Comparison of ENCODE assay signal across 9 mouse cellular contexts in genomic region chr1:133953261-133953742, GRCm38 (mm10). TPM values are rescaled to one million over a fixed set of nuclear protein-coding genes. Genes with fewer than 3 reads are reported as not detected.
DNase-seq lines count a peak whose midpoint lies in the region; ATAC-seq and TF ChIP-seq lines count a peak whose summit lies in the region.
"Had no signal": no experiment of that assay in that cellular context is flagged by ENCODE, and none has a peak within 500 bp of the region (broad histone marks: within the 10 kb centered on the region; RNA-seq: fewer than 3 reads in every experiment).

No protein-coding gene starts in this region.

- no peak for DNase-seq in hindbrain, embryonic 11.5 days (ENCODE audit: low spot score)
- DNase-seq in G1E (ENCODE audit: low spot score): no peak
- DNase-seq in cerebellum, adult 18-20 months: peak; percentile 74 to 83
- DNase-seq in urinary bladder, postnatal 10 days (ENCODE audit: low spot score): no peak
- no peak for DNase-seq in kidney, adult 9 months
- no peak for DNase-seq in thymus, adult 2 months

- H3K36me3 ChIP-seq in hindbrain, embryonic 15.5 days: no peaks in the 10 kb centered on the region
- no peaks in the 10 kb centered on the region for H3K36me3 ChIP-seq in hindbrain, embryonic 11.5 days (ENCODE audit: control insufficient read depth, insufficient read depth, low read length)
- no peaks in the 10 kb centered on the region for H3K36me3 ChIP-seq in G1E (replicated peaks)
- no peaks in the 10 kb centered on the region for H3K36me3 ChIP-seq in hindbrain, embryonic 16.5 days (ENCODE audit: control insufficient read depth, insufficient read depth, low read length)
- H3K36me3 ChIP-seq in thymus, adult 2 months (ENCODE audit: control insufficient read depth, insufficient read depth, low read length): no peaks in the 10 kb centered on the region
- H3K36me3 ChIP-seq: stomach, embryonic 15.5 days had no signal

- no peaks in the 10 kb centered on the region for H3K9me3 ChIP-seq in hindbrain, embryonic 15.5 days
- H3K9me3 ChIP-seq in hindbrain, embryonic 11.5 days (ENCODE audit: control insufficient read depth, low read length): no peaks in the 10 kb centered on the region
- no peaks in the 10 kb centered on the region for H3K9me3 ChIP-seq in G1E (replicated peaks)
- no peaks in the 10 kb centered on the region for H3K9me3 ChIP-seq in hindbrain, embryonic 16.5 days (ENCODE audit: control insufficient read depth, low read length)
- H3K9me3 ChIP-seq: stomach, embryonic 15.5 days had no signal

- H3K9ac ChIP-seq in hindbrain, embryonic 15.5 days: no peak overlapping the region
- no peak overlapping the region for H3K9ac ChIP-seq in hindbrain, embryonic 11.5 days (ENCODE audit: low read depth, low read length)
- H3K9ac ChIP-seq in hindbrain, embryonic 16.5 days (ENCODE audit: low read depth, low read length): peak overlapping the region; percentile 31; the same call in 1 of the 2 replicates
- H3K9ac ChIP-seq: stomach, embryonic 15.5 days had no signal

- peak overlapping the region; percentile 46 for H3K27ac ChIP-seq in hindbrain, embryonic 15.5 days (replicated peaks)
- H3K27ac ChIP-seq in hindbrain, embryonic 11.5 days (ENCODE audit: low read depth, low read length): no peak overlapping the region
- peak overlapping the region; percentile 59; the same call in 1 of the 2 replicates for H3K27ac ChIP-seq in hindbrain, embryonic 16.5 days (ENCODE audit: low read depth, low read length)
- H3K27ac ChIP-seq in thymus, adult 2 months (ENCODE audit: control insufficient read depth, insufficient read depth, low read length): no peak overlapping the region
- H3K27ac ChIP-seq: stomach, embryonic 15.5 days had no signal

- no peak for ATAC-seq in hindbrain, embryonic 15.5 days (ENCODE audit: low FRiP score, low read depth)
- no peak for ATAC-seq in hindbrain, embryonic 11.5 days (ENCODE audit: low FRiP score)
- no peak for ATAC-seq in G1E (ENCODE audit: extremely low read depth, insufficient number of reproducible peaks, low FRiP score, poor library complexity, severe bottlenecking)
- peak; percentile 50; the same call in 1 of the 2 replicates for ATAC-seq in hindbrain, embryonic 16.5 days

- no peak for TF ChIP-seq POLR2A in thymus, adult 2 months (IDR thresholded peaks at IDR 0.05; ENCODE audit: control insufficient read depth, extremely low read depth, insufficient read depth, low read length, poor library complexity)

- H3K4me3 ChIP-seq in hindbrain, embryonic 15.5 days: no peak overlapping the region
- H3K4me3 ChIP-seq in hindbrain, embryonic 11.5 days (ENCODE audit: low read depth, low read length): no peak overlapping the region
- peak overlapping the region; percentile 56 for H3K4me3 ChIP-seq in G1E (ENCODE audit: low read depth, low read length)
- no peak overlapping the region for H3K4me3 ChIP-seq in hindbrain, embryonic 16.5 days (ENCODE audit: low read length)
- no peak overlapping the region for H3K4me3 ChIP-seq in thymus, adult 2 months (ENCODE audit: control insufficient read depth, insufficient read depth, low read length)
- H3K4me3 ChIP-seq: stomach, embryonic 15.5 days had no signal

- peaks cover 8% of the 10 kb centered on the region for H3K4me1 ChIP-seq in hindbrain, embryonic 15.5 days (replicated peaks)
- no peaks in the 10 kb centered on the region for H3K4me1 ChIP-seq in hindbrain, embryonic 11.5 days (replicated peaks; ENCODE audit: control insufficient read depth, insufficient read depth, low read length)
- peaks cover 89% of the 10 kb centered on the region for H3K4me1 ChIP-seq in G1E (ENCODE audit: insufficient read depth, low read depth, low read length)
- H3K4me1 ChIP-seq in hindbrain, embryonic 16.5 days (ENCODE audit: control insufficient read depth, insufficient read depth, low read depth, low read length): peaks cover 4% of the 10 kb centered on the region; the same call in 1 of the 2 replicates
- no peaks in the 10 kb centered on the region for H3K4me1 ChIP-seq in thymus, adult 2 months (replicated peaks; ENCODE audit: control insufficient read depth, insufficient read depth, low read length)

- no peaks in the 10 kb centered on the region for H3K27me3 ChIP-seq in hindbrain, embryonic 15.5 days
- H3K27me3 ChIP-seq in hindbrain, embryonic 11.5 days (ENCODE audit: control insufficient read depth, insufficient read depth, low read length): no peaks in the 10 kb centered on the region
- no peaks in the 10 kb centered on the region for H3K27me3 ChIP-seq in G1E (ENCODE audit: insufficient read depth, low read length)
- no peaks in the 10 kb centered on the region for H3K27me3 ChIP-seq in hindbrain, embryonic 16.5 days (replicated peaks; ENCODE audit: control insufficient read depth, insufficient read depth, low read length)
- no peaks in the 10 kb centered on the region for H3K27me3 ChIP-seq in thymus, adult 2 months (ENCODE audit: control insufficient read depth, insufficient read depth, low read length)
- H3K27me3 ChIP-seq: stomach, embryonic 15.5 days had no signal

- TF ChIP-seq CTCF in G1E (IDR thresholded peaks at IDR 0.05; ENCODE audit: low read depth, low read length): no peak
- no peak for TF ChIP-seq CTCF in thymus, adult 2 months (IDR thresholded peaks at IDR 0.05; ENCODE audit: borderline replicate concordance, control insufficient read depth, extremely low read depth, insufficient read depth, low read length, poor library complexity)

- peak overlapping the region; percentile 1; the same call in 1 of the 2 replicates for H3K4me2 ChIP-seq in hindbrain, embryonic 15.5 days
- H3K4me2 ChIP-seq in hindbrain, embryonic 11.5 days (replicated peaks; ENCODE audit: low read depth, low read length): no peak overlapping the region
- no peak overlapping the region for H3K4me2 ChIP-seq in hindbrain, embryonic 16.5 days (ENCODE audit: low read length)
- H3K4me2 ChIP-seq: stomach, embryonic 15.5 days had no signal

- WGBS in hindbrain, embryonic 15.5 days: 39% methylated on average over 9 of the region's 9 CpGs
- 50% methylated on average over 9 of the region's 9 CpGs for WGBS in hindbrain, embryonic 11.5 days
- 34% methylated on average over 9 of the region's 9 CpGs for WGBS in hindbrain, embryonic 16.5 days
- 88% methylated on average over 9 of the region's 9 CpGs for WGBS in thymus, adult 2 months

RNA-seq across cellular contexts. Expression of gene Prelp, which starts 32.1 kb away (rescaled TPM):
- 12.0 and 18.0 TPM in 2 replicates for polyA plus RNA-seq in hindbrain, embryonic 15.5 days (2015; fragmentation: Nextera tagmentation; extraction: Ambion mirVana)
- polyA plus RNA-seq in hindbrain, embryonic 11.5 days (2014; fragmentation: Nextera tagmentation; extraction: Ambion mirVana): 3.2 and 3.3 TPM in 2 replicates
- total RNA-seq in G1E (2014; fragmentation: Nextera tagmentation): not detected in 2 replicates
- total RNA-seq in G1E (2017): 0.06 and 0.11 TPM in 2 replicates
- 0.04 and 0.10 TPM in 2 replicates for polyA plus RNA-seq in G1E (2012)
- 12.0 and 17.0 TPM in 2 replicates for polyA plus RNA-seq in hindbrain, embryonic 16.5 days (2015; fragmentation: Nextera tagmentation; extraction: Ambion mirVana)
- 10.7 and 13.3 TPM in 2 replicates for polyA plus RNA-seq in thymus, adult 2 months (2012; rRNA removed)

RNA-seq across cellular contexts. Expression of gene Optc, which starts 45.5 kb away (rescaled TPM):
- polyA plus RNA-seq in hindbrain, embryonic 15.5 days (2015; fragmentation: Nextera tagmentation; extraction: Ambion mirVana): 3.0 and 3.9 TPM in 2 replicates
- 2.4 and 3.0 TPM in 2 replicates for polyA plus RNA-seq in hindbrain, embryonic 11.5 days (2014; fragmentation: Nextera tagmentation; extraction: Ambion mirVana)
- total RNA-seq in G1E (2014; fragmentation: Nextera tagmentation) (not detected in 2 replicates), G1E (2017) (0.12 TPM in 1 of 2 replicates, not detected in the other)
- not detected in 2 replicates for polyA plus RNA-seq in G1E (2012)
- polyA plus RNA-seq in hindbrain, embryonic 16.5 days (2015; fragmentation: Nextera tagmentation; extraction: Ambion mirVana): 4.0 and 4.1 TPM in 2 replicates
- polyA plus RNA-seq in thymus, adult 2 months (2012; rRNA removed): 0.91 and 1.0 TPM in 2 replicates

Comparison
In these comparisons a context has a peak if more than half of its experiments do, and no peak if none do; other contexts are left out.
1. H3K27ac ChIP-seq: peak in hindbrain, embryonic 15.5 days (single experiment) and hindbrain, embryonic 16.5 days (single experiment); none in hindbrain, embryonic 11.5 days (single experiment) and thymus, adult 2 months (single experiment).
2. DNase-seq: peak in cerebellum, adult 18-20 months (2 of 2); none in hindbrain, embryonic 11.5 days (single experiment), G1E (single experiment), urinary bladder, postnatal 10 days (single experiment), kidney, adult 9 months (single experiment) and thymus, adult 2 months (single experiment).